Mouse (Mus musculus): ENCODE data around the gene Mindy3. TPM values are rescaled to one million over a fixed set of nuclear protein-coding genes. Genes with fewer than 3 reads are reported as not detected.
A peak's percentile ranks its signal among the peaks of the same experiment; 100 is the strongest.

Mindy3 gene
- polyA plus RNA-seq, 1 experiment: 45.9 TPM

DNA sequence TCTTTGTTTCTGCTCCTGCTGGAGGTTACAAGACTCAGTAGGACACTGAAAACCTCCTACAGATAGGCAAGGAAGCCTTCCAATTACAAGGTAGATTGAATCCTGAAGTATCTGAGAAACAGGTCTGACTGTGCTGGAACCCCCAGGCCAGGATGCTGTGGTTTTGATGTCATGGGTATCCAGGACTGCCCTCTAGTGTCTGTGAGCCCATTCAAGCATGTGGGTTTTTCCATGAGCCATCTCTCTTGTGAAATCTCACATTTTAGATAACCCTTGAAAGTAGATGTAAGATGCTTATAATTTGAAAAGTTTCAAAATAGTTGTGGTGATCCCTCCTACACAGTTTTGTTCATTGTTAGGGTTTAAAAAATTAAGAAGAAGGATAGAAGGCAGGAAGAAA is 110.8 kb downstream of the Mindy3 start:
- H3K27me3 ChIP-seq (replicated peaks; ENCODE audit: control insufficient read depth, insufficient read depth, low read length): no peaks in the 10 kb centered on the region
- 0 out of 2 replicates have a peak overlapping the region, but pooled peaks have one; percentile 50 for H3K27ac ChIP-seq (ENCODE audit: insufficient read depth, low read depth, low read length)
- DNase-seq: no peak
- H3K36me3 ChIP-seq (ENCODE audit: control insufficient read depth, insufficient read depth, low read length): no peaks in the 10 kb centered on the region
- no peaks in the 10 kb centered on the region for H3K4me1 ChIP-seq (ENCODE audit: control insufficient read depth, insufficient read depth, low read length)
- TF ChIP-seq CTCF (conservative IDR thresholded peaks at IDR 0.05; ENCODE audit: insufficient read depth, insufficient read length, low read depth, low read length) (0 out of 2 replicates have a peak, but pooled peaks have one; percentile 11), POLR2A (IDR thresholded peaks at IDR 0.05; ENCODE audit: low read depth, low read length) (no peak)
- no peak overlapping the region for H3K4me3 ChIP-seq (ENCODE audit: insufficient read depth, low read depth, low read length)

DNA sequence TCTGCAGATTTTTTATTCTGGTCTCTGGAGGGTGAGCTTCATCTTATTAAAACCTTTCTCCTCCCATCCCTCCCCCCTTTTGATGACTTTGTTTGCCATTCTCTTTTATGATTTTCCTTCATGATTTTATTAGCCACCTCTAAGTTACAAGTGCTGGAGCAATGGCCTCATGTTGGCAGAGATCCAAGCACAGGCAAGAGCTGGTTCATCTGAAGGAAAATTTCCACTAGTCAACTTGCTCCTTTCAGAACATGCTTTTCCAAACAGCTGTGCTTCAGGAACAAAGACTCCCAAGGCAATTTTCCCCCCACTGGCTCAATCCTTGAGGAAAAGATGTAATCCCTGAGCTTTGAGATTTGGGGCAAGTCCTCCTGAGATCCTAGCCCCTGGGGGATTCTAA is 112.0 kb downstream of the Mindy3 start:
- Histone ChIP-seq H3K4me3 (ENCODE audit: insufficient read depth, low read depth, low read length) (no peak overlapping the region), H3K36me3 (ENCODE audit: control insufficient read depth, insufficient read depth, low read length) (no peaks in the 10 kb centered on the region), H3K27me3 (replicated peaks; ENCODE audit: control insufficient read depth, insufficient read depth, low read length) (no peaks in the 10 kb centered on the region; the same call in 1 of the 2 replicates), H3K4me1 (ENCODE audit: control insufficient read depth, insufficient read depth, low read length) (no peaks in the 10 kb centered on the region), H3K27ac (ENCODE audit: insufficient read depth, low read depth, low read length) (peak overlapping the region; percentile 16; the same call in 1 of the 2 replicates)
- TF ChIP-seq CTCF (conservative IDR thresholded peaks at IDR 0.05; ENCODE audit: insufficient read depth, insufficient read length, low read depth, low read length) (no peak), POLR2A (IDR thresholded peaks at IDR 0.05; ENCODE audit: low read depth, low read length) (no peak)
- peak; percentile 42 for DNase-seq

GRCm38 (mm10) chr2:12305064-12305650 is 114.1 kb downstream of the Mindy3 start:
- H3K4me1 ChIP-seq (ENCODE audit: control insufficient read depth, insufficient read depth, low read length): no peaks in the 10 kb centered on the region
- no peak for DNase-seq
- H3K27ac ChIP-seq (ENCODE audit: insufficient read depth, low read depth, low read length): no peak overlapping the region
- 70% methylated on average over 9 of the region's 9 CpGs for WGBS
- TF ChIP-seq CTCF (conservative IDR thresholded peaks at IDR 0.05; ENCODE audit: insufficient read depth, insufficient read length, low read depth, low read length) (no peak), POLR2A (IDR thresholded peaks at IDR 0.05; ENCODE audit: low read depth, low read length) (no peak)
- H3K36me3 ChIP-seq (ENCODE audit: control insufficient read depth, insufficient read depth, low read length): no peaks in the 10 kb centered on the region
- no peak overlapping the region for H3K4me3 ChIP-seq (ENCODE audit: insufficient read depth, low read depth, low read length)
- H3K27me3 ChIP-seq (replicated peaks; ENCODE audit: control insufficient read depth, insufficient read depth, low read length): no peaks in the 10 kb centered on the region; the same call in 1 of the 2 replicates

DNA sequence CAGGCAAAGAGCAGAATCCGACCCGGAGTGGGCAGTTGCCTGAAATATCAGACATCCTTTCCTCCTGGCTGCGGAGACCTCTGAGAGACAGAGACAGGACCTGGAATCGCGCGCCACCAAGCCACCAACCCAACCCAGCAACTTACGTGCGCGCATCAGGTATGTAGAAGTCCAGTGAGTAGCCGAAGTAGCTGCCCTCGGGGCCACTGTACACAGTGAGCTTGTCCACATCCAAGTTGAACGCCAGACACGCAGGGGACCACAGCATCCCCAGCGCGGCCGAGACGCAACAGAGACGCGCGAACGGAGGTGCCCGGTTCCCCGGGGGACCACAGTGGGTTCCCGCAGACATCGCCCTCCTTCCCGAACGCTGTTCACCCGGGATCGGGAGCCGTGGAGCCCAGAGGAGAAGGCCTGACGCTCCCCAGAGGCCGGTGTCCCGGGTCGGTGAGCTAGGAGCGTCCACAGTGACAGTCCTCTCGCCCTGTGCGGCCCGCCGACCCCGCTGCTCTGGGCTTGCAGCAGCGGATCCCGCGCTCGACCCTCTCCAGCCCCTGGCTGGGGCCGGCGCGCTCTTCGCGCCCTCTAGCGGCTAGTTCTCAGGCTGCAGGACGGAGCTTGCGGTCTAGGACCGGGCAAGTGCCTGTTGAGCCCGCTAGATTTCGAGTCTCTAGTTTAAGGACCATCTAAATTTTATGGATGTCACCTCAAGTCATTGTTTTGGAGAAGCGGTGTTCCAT is 117.7 kb downstream of the Mindy3 start, which contains the start of gene Itga8:
Gene Itga8 (minus strand): TSS at position 492 of the 740 bp plus-strand sequence.
- H3K27ac ChIP-seq (ENCODE audit: insufficient read depth, low read depth, low read length): no peak within 1 kb of the TSS
- 1% methylated on average over 56 of the region's 56 CpGs for WGBS
- H3K27me3 ChIP-seq (replicated peaks; ENCODE audit: control insufficient read depth, insufficient read depth, low read length): no peaks in the 10 kb centered on the region; the same call in 1 of the 2 replicates
- TF ChIP-seq CTCF (conservative IDR thresholded peaks at IDR 0.05; ENCODE audit: insufficient read depth, insufficient read length, low read depth, low read length): peak; percentile 78
- TF ChIP-seq POLR2A (IDR thresholded peaks at IDR 0.05; ENCODE audit: low read depth, low read length): no peak
- peak; percentile 79 for DNase-seq
- H3K4me1 ChIP-seq (ENCODE audit: control insufficient read depth, insufficient read depth, low read length): no peaks in the 10 kb centered on the region
- H3K36me3 ChIP-seq (ENCODE audit: control insufficient read depth, insufficient read depth, low read length): no peaks in the 10 kb centered on the region
- peak within 1 kb of the TSS; percentile 63 for H3K4me3 ChIP-seq (ENCODE audit: insufficient read depth, low read depth, low read length)

- no peak overlapping the region for H3K27ac ChIP-seq (ENCODE audit: insufficient read depth, low read depth, low read length)
Measured at GRCm38 (mm10) chr2:12300449-12301228, 118.6 kb downstream of the Mindy3 start.

GRCm38 (mm10) chr2:12297287-12297686 is 122.0 kb downstream of the Mindy3 start:
- Histone ChIP-seq H3K4me1 (ENCODE audit: control insufficient read depth, insufficient read depth, low read length) (no peaks in the 10 kb centered on the region), H3K27ac (ENCODE audit: insufficient read depth, low read depth, low read length) (no peak overlapping the region), H3K4me3 (ENCODE audit: insufficient read depth, low read depth, low read length) (no peak overlapping the region), H3K36me3 (ENCODE audit: control insufficient read depth, insufficient read depth, low read length) (no peaks in the 10 kb centered on the region), H3K27me3 (replicated peaks; ENCODE audit: control insufficient read depth, insufficient read depth, low read length) (no peaks in the 10 kb centered on the region)
- WGBS: 76% methylated on average over 5 of the region's 5 CpGs
- DNase-seq: no peak
- TF ChIP-seq CTCF (conservative IDR thresholded peaks at IDR 0.05; ENCODE audit: insufficient read depth, insufficient read length, low read depth, low read length): no peak
- no peak for TF ChIP-seq POLR2A (IDR thresholded peaks at IDR 0.05; ENCODE audit: low read depth, low read length)

More at GRCm38 (mm10) chr2:12300449-12301228, 118.6 kb downstream of the Mindy3 start:
- WGBS: 28% methylated on average over 15 of the region's 15 CpGs
- no peak for TF ChIP-seq POLR2A (IDR thresholded peaks at IDR 0.05; ENCODE audit: low read depth, low read length)
- Histone ChIP-seq H3K36me3 (ENCODE audit: control insufficient read depth, insufficient read depth, low read length) (no peaks in the 10 kb centered on the region), H3K4me3 (ENCODE audit: insufficient read depth, low read depth, low read length) (peak overlapping the region; percentile 63), H3K4me1 (ENCODE audit: control insufficient read depth, insufficient read depth, low read length) (no peaks in the 10 kb centered on the region), H3K27me3 (replicated peaks; ENCODE audit: control insufficient read depth, insufficient read depth, low read length) (no peaks in the 10 kb centered on the region; the same call in 1 of the 2 replicates)
- peak; percentile 23 for DNase-seq

Other genes with a start within 250 kb of the Mindy3 start
- gene Itga8, start 117.5 kb downstream of the Mindy3 start, polyA plus RNA-seq (2012; rRNA removed): 8.4 and 9.7 TPM in 2 replicates

Data from kidney, adult 2 months (tissue).